17 mouse cellular contexts compared by ENCODE assay signal in the genomic region with DNA sequence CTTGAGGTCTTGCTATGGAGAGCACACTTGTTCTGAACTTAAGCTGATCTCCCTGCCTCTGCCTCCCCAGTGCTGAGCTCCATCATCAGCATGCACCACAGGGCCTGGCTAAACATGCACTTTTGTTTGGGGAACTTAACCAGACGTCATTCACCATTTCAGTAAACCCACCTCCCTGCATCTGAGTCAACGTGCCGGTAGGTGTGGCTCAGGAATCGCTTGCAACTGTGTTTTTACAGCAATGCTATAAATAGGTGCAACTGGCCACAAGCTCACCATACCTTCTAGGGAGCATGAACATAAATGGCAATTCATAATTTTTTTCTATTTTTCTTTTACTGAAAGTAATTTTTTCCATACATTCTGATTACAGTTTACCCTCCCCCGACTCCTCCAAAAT. TPM values are rescaled to one million over a fixed set of nuclear protein-coding genes. Genes with fewer than 3 reads are reported as not detected.
"Had no signal": no experiment of that assay in that cellular context is flagged by ENCODE, and none has a peak within 500 bp of the region (broad histone marks: within the 10 kb centered on the region; RNA-seq: fewer than 3 reads in every experiment).

No protein-coding gene starts in this region.

- H3K4me1 ChIP-seq: stomach, embryonic 15.5 days had no signal

- H3K9ac ChIP-seq: neural tube, embryonic 13.5 days; neural tube, embryonic 15.5 days; stomach, embryonic 15.5 days had no signal

- H3K36me3 ChIP-seq: stomach, embryonic 15.5 days had no signal

- H3K27me3 ChIP-seq: neural tube, embryonic 13.5 days; neural tube, embryonic 15.5 days; stomach, embryonic 15.5 days had no signal

- H3K27ac ChIP-seq: neural tube, embryonic 13.5 days; neural tube, embryonic 15.5 days; stomach, embryonic 15.5 days; stomach, postnatal 0 days had no signal

- DNase-seq: retina, postnatal 1 day; right cerebral cortex, adult 18-20 months; right cerebral cortex, postnatal 14 days; right cerebral cortex, postnatal 25 days; right cerebral cortex, postnatal 4 days; spleen, adult 18-20 months; thymus, adult 18-20 months; thymus, adult 2 months; thymus, postnatal 14 days; thymus, postnatal 25 days; thymus, postnatal 36 days; thymus, postnatal 4 days had no signal

- H3K4me2 ChIP-seq: neural tube, embryonic 13.5 days; neural tube, embryonic 15.5 days; stomach, embryonic 15.5 days had no signal

- H3K4me3 ChIP-seq: neural tube, embryonic 13.5 days; neural tube, embryonic 15.5 days; stomach, embryonic 15.5 days had no signal

- H3K9me3 ChIP-seq: neural tube, embryonic 13.5 days; neural tube, embryonic 15.5 days; stomach, embryonic 15.5 days had no signal

RNA-seq across cellular contexts. Expression of a gene that starts 14.8 kb away (rescaled TPM):
- total RNA-seq: neutrophil, adult 5-6 weeks had no signal
